Mouse (Mus musculus) mouse trophoblast stem cell (cell line): ENCODE results near the gene Serpina6.

ENCODE experiments used
- in situ Hi-C, 2 experiments: fragments of 300-500 bp; cut with MseI, MboI; formaldehyde crosslinking; loops; 2 replicates in 1 of 2; 3 replicates in 1 of 2; pipeline ENCODE4 v1.15.1; 2025

Gene Serpina6

DNA sequence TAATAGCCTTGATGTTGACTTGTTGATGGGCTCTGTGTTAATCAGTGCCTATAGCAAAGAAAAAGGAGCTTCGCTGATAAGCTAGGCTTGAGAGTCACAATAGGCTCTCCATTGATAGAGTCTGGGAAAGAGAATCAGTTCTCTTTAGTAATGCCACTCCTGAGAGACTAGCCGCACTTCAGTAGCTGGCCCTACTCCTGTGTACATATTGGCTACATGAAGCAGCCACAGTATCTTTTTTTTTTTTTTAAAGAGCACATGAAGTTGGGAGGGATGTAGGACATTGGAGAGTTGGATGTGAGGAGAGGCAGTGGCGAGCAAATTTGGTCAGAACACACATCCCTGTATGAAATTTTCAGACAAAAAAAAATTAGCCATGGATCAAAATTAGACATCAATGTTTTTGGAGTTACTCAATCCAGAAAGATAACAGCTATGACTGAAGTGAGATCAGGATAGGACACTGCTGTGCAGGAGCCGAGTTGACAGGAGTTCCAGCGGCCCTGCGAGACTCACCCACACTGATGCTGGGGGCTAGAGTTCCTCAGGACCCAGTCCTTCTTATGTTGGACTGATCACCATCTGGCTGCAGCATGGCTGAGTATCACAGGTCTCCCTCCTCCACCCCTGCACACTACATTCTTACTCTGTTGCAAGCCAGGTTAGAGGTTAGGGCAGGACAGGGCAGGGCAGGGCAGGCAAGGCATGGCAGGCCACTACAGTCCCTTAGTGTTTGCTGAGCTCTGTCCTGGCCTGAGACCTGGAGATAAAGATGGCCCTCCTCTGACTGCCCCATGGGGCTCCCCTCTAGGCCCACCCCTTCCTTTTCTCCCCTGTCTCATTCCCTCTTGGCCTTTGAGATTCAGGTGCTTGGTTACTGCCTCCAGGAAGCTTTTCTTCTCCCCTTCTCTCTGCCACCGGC, 1.6 kb downstream of the Serpina6 start:
- in situ Hi-C loops = no loop called here

DNA sequence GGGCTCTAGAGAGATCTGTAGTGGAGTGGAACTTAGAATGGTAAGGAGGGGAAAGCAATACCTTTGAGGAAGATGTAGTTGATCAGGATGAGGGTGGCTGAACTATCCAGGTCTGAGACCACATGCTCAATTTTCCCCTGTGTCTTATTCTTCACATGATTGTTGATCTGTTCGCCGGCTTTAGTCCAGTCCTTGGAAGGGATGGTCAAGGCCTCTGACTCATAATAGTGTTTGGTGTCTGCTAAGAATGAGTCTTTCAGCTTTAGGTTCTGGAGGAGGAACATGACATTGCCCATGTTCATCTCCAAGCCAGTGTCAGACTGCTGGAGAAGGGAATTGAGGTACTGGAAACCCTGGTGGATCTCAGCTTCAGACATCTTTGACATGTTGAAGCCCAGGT, 3.2 kb downstream of the Serpina6 start:
- in situ Hi-C loops = no loop called here

DNA sequence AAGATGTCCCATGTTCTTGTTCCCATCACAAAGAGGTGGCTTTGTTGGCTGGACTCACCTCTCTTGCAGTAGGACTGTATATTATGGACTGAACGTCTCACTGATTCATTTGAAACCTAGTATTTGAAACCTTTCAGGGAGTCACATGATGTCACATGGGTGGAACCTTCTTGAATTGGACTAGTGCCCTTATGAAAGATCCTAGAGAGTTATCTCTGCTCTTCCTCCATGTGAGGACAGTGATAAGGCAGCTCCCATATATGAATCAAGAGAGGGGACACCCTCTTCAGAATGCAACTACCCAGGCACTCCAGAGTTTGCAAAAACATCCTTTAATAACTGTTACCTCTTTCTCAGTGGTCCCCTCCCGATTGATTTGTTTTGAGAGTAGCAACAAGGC, 10.7 kb downstream of the Serpina6 start:
- in situ Hi-C loops = loop anchor here in 1 of 2 experiments (10.0 kb wide), 1 partner anchor 102 kb away; no protein-coding TSS in a partner anchor

- in situ Hi-C loops = loop anchor here (5.0 to 10.0 kb wide), 2 partner anchors 100 to 102 kb away; no protein-coding TSS in a partner anchor
Observed at GRCm38 (mm10) chr12:103644601-103645000, 12.4 kb downstream of the Serpina6 start.

DNA sequence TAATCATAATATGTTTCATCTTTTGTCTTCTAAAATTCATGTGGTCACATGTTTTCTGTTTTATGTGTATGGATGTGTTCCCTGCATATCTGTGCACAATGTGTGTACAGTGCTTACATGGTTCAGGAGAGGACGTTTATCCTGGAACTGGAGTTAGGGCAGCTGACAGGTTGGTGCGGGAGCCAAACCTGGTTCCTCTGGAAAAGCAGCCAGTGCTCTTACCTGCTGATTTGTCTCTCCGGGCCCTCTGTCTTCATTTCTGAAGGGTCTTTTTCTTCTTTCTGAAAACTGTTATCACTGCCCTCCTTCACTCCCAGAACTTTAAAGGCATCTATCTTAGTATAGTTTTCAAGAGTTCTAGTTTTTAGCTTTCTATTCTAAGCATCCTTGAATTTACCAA, 13.2 kb downstream of the Serpina6 start:
- in situ Hi-C loops = loop anchor here (5.0 to 10.0 kb wide), 2 partner anchors 99 to 102 kb away; no protein-coding TSS in a partner anchor

GRCm38 (mm10) chr12:103643336-103643735, 13.7 kb downstream of the Serpina6 start:
- in situ Hi-C loops = loop anchor here (5.0 to 10.0 kb wide), 2 partner anchors 99 to 101 kb away; no protein-coding TSS in a partner anchor

GRCm38 (mm10) chr12:103635846-103636245, 21.2 kb downstream of the Serpina6 start:
- in situ Hi-C loops = no loop called here

DNA sequence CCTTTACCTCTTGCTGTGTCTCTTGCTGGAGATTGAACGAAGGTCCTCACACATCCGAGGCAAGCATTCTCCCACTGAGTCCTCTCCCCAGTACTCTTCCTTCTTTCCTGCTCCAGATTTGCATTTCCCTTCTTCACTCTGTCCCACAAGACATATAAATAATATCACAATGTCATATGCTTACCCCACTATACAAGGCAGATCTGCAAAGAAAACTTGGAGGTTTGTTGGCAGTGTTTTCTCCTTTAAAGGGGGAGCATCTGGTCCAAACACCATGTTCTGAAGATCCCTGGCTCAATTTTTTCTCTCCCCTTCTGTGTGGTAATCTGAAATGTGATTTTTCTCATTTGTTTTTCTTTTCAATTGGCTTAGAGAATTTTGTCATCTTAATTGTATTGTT, 22.6 kb downstream of the Serpina6 start:
- in situ Hi-C loops = no loop called here

DNA sequence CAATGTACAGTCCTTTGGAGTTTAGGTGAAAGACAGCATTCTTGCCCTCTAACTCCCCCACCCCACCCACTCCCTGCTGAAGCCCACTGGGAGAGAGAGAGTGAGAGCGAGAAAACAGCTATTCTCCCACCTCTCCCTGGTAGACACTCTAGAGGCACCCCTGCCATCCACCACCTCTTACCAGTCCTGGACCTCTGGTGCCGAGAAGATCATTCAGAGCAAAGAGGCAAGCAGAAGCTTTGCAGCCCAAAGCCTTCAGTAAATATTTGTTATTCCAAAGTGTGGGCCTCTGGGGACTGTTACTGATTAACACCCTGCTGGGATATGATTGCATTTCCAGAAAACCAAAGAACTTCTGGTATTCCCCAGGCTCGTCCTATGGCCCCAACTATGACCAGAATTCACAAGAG, 25.8 kb downstream of the Serpina6 start, which contains the start of gene Serpina10:
Serpina10 (minus strand) TSS at position 242 of the 410 bp plus-strand sequence.
- in situ Hi-C loops = no loop called here

DNA sequence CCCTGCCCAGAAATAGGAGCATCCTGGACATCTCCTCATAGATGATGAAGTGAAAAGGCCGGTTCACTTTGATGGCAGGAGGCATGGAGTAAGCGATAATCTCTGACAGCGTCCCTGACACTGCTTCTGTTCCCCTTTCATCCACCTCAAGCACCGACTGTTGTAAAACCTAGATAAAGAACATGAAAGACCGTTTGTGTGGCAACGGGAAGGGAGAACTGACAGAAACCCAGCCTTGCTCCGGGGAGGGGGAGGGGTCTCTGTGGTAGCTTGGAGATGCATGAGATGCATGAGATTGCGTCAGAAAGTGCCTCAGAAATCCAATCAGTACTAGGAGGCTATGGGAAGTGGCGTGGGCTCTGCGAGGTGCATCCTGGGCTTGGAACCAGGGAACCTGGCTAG, 40.2 kb downstream of the Serpina6 start:
- in situ Hi-C loops = no loop called here

DNA sequence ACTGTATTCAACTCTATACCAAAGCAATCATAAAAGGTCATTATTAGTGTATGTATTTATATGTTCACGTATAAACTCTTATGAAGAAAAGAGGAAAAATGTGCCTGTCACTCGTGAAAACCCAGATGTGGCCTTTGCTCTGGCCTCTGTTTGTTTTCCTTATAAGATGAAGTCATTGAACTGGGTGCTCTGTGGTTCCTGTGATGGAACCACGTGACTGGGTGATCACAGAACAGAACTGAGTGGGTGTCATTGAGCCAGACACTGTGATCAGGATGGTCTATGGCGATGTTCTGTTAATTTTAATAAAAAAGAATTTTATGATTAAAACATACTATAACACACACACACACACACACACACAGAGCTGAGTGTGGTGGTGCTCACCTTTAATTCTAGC, 41.3 kb downstream of the Serpina6 start:
- in situ Hi-C loops = no loop called here

- in situ Hi-C loops = no loop called here
Observed at GRCm38 (mm10) chr12:103615141-103615540, 41.9 kb downstream of the Serpina6 start.

GRCm38 (mm10) chr12:103601839-103602238, 55.2 kb downstream of the Serpina6 start:
- in situ Hi-C loops = no loop called here

DNA sequence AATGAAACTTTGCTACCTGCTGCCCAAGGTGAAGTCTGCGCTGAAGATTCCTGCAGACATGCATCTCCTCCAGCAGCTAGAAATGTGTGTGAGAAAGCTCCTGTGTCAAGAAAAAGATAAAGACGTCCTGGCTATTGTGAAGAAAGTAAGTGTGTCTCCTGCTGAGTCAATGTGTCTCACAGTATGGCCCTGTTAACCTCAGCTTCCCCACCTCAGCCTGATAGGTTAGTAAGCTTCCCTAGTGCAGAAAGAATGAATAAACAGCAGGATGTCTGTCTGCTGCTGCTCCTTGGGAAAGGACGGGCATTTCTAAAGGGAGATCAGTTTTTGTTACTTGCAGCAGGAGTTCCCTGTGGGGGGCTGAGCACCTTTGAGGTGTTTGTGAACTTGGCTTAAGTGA, 56.6 kb downstream of the Serpina6 start:
- in situ Hi-C loops = no loop called here

DNA sequence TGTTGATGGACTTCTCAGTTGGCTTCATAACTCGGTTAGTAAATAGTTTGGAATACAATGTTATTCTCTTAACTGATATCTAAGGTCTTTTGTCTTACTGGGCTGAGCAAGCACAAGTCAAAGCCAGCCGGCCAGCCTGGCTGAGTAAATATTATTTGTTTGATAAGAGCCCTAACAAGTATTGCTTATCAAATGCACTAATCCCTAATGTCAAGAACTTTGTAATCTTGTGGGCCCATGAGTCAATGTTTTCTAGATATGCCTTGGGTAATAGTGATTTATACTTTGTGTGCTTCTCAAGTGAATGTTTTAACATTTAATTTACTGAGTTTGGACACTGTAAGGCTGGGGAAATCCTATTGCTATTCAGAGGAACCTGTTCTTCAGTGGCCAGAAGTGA, 58.6 kb downstream of the Serpina6 start:
- in situ Hi-C loops = no loop called here
